Mouse (Mus musculus) embryonic facial prominence, embryonic 12.5 days (tissue): ENCODE data around the gene Palb2. TPM values are rescaled to one million over a fixed set of nuclear protein-coding genes. Genes with fewer than 3 reads are reported as not detected.
A peak's percentile ranks its signal among the peaks of the same experiment; 100 is the strongest.
"Not testable (repeated sequence)": the region's sequence is repeated elsewhere in the genome, so short reads cannot be mapped to it uniquely, and the experiment has no call there.

ENCODE experiments used
- ATAC-seq: fragments of 200-750 bp; cut with Nextera tagmentation; 2 replicates; pipeline ENCODE4 v1.8.0; 2017; ENCODE audit not compliant: insufficient number of reproducible peaks, insufficient read depth, low FRiP score, low TSS enrichment
- H3K27ac ChIP-seq: fragments of 300-500 bp; sonication (generic); 2 replicates; pipeline ENCODE4 v1.5.1; 2016; ENCODE audit warnings: mild to moderate bottlenecking
- H3K27me3 ChIP-seq: fragments of 300-500 bp; sonication (generic); 2 replicates; pipeline ENCODE4 v1.6.1; 2016; ENCODE audit warnings: mild to moderate bottlenecking, moderate library complexity
- H3K36me3 ChIP-seq: fragments of 300-500 bp; sonication (generic); 2 replicates; pipeline ENCODE4 v1.6.1; 2016; ENCODE audit warnings: mild to moderate bottlenecking
- H3K4me1 ChIP-seq: fragments of 300-500 bp; sonication (generic); 2 replicates; pipeline ENCODE4 v1.6.1; 2016
- H3K4me2 ChIP-seq: fragments of 300-500 bp; sonication (generic); replicated peaks from 2 replicates; pipeline ENCODE4 v1.6.1; 2016; ENCODE audit warnings: mild to moderate bottlenecking, moderate library complexity
- H3K4me3 ChIP-seq: fragments of 300-500 bp; sonication (generic); 2 replicates; pipeline ENCODE4 v1.5.1; 2016; ENCODE audit warnings: mild to moderate bottlenecking
- H3K9ac ChIP-seq: fragments of 300-500 bp; sonication (generic); 2 replicates; pipeline ENCODE4 v1.6.1; 2016; ENCODE audit warnings: mild to moderate bottlenecking, moderate library complexity
- H3K9me3 ChIP-seq: fragments of 300-500 bp; sonication (generic); 2 replicates; pipeline ENCODE4 v1.6.1; 2016; ENCODE audit warnings: mild to moderate bottlenecking, moderate library complexity
- WGBS: fragments of 180-500 bp; shearing (Covaris S2); methylation state at CpG from one replicate; pipeline ENCODE4 v1.1.7; 2016; 5-methylcytosine and 5-hydroxymethylcytosine counted together
- polyA plus RNA-seq: library from polyadenylated mRNA; unstranded; fragments of >200 nt; fragmentation: Nextera tagmentation; extraction: Ambion mirVana; gene quantifications from 2 replicates; pipeline ENCODE4 v1.2.1, GENCODE M21; 2016

Palb2 gene
- polyA plus RNA-seq, 1 experiment from 2014 or later = 19.1 TPM

- H3K9ac ChIP-seq = no peak overlapping the region
- no peak overlapping the region for H3K4me3 ChIP-seq
- ATAC-seq = no peak
- no peaks in the 10 kb centered on the region for H3K9me3 ChIP-seq
- H3K4me1 ChIP-seq = peaks cover 6% of the 10 kb centered on the region; the same call in 1 of the 2 replicates
- no peak overlapping the region for H3K4me2 ChIP-seq
- 93% methylated on average over 5 of the region's 5 CpGs for WGBS
- no peaks in the 10 kb centered on the region for H3K27me3 ChIP-seq
- peaks cover 77% of the 10 kb centered on the region for H3K36me3 ChIP-seq
- H3K27ac ChIP-seq = no peak overlapping the region
Measured at GRCm38 (mm10) chr7:122138190-122138589, 5.4 kb upstream of the Palb2 start.

- Histone ChIP-seq H3K27ac (no peak overlapping the region), H3K4me2 (no peak overlapping the region), H3K9me3 (no peaks in the 10 kb centered on the region), H3K4me1 (peaks cover 6% of the 10 kb centered on the region; the same call in 1 of the 2 replicates), H3K4me3 (no peak overlapping the region), H3K9ac (no peak overlapping the region), H3K27me3 (no peaks in the 10 kb centered on the region), H3K36me3 (peaks cover 67% of the 10 kb centered on the region)
- no peak for ATAC-seq
Measured at GRCm38 (mm10) chr7:122137071-122137470, 4.3 kb upstream of the Palb2 start.

GRCm38 (mm10) chr7:122135070-122135469 is 2.3 kb upstream of the Palb2 start:
- Histone ChIP-seq H3K36me3 (peaks cover 53% of the 10 kb centered on the region), H3K4me3 (no peak overlapping the region), H3K9me3 (no peaks in the 10 kb centered on the region), H3K27me3 (no peaks in the 10 kb centered on the region), H3K27ac (no peak overlapping the region), H3K4me2 (no peak overlapping the region), H3K4me1 (peaks cover 6% of the 10 kb centered on the region; the same call in 1 of the 2 replicates), H3K9ac (no peak overlapping the region)
- 71% methylated on average over 10 of the region's 10 CpGs for WGBS
- ATAC-seq = no peak

- peak overlapping the region; percentile 73 for H3K4me2 ChIP-seq
- H3K9me3 ChIP-seq = no peaks in the 10 kb centered on the region
- peak overlapping the region; percentile 62 for H3K4me3 ChIP-seq
- H3K36me3 ChIP-seq = peaks cover 35% of the 10 kb centered on the region
- 21% methylated on average over 8 of the region's 8 CpGs for WGBS
- no peaks in the 10 kb centered on the region for H3K27me3 ChIP-seq
- peak overlapping the region; percentile 70 for H3K9ac ChIP-seq
- peak overlapping the region; percentile 47; the same call in 1 of the 2 replicates for H3K27ac ChIP-seq
- H3K4me1 ChIP-seq = peaks cover 6% of the 10 kb centered on the region; the same call in 1 of the 2 replicates
- ATAC-seq = no peak
Measured at GRCm38 (mm10) chr7:122133338-122133625, 497 bp upstream of the Palb2 start.

GRCm38 (mm10) chr7:122131834-122132233 is 951 bp downstream of the Palb2 start:
- no peaks in the 10 kb centered on the region for H3K27me3 ChIP-seq
- H3K4me1 ChIP-seq = peaks cover 6% of the 10 kb centered on the region; the same call in 1 of the 2 replicates
- peak overlapping the region; percentile 73 for H3K4me2 ChIP-seq
- peak overlapping the region; percentile 62 for H3K4me3 ChIP-seq
- H3K9ac ChIP-seq = peak overlapping the region; percentile 70
- no peaks in the 10 kb centered on the region for H3K9me3 ChIP-seq
- ATAC-seq = no peak
- peaks cover 36% of the 10 kb centered on the region for H3K36me3 ChIP-seq
- no peak overlapping the region for H3K27ac ChIP-seq

GRCm38 (mm10) chr7:122126946-122127345 is 5.8 kb downstream of the Palb2 start:
- no peak for ATAC-seq
- Histone ChIP-seq H3K27me3 (no peaks in the 10 kb centered on the region), H3K36me3 (peaks cover 50% of the 10 kb centered on the region), H3K4me1 (no peaks in the 10 kb centered on the region), H3K9ac (no peak overlapping the region), H3K9me3 (no peaks in the 10 kb centered on the region), H3K4me3 (no peak overlapping the region), H3K4me2 (no peak overlapping the region), H3K27ac (no peak overlapping the region)
- 92% methylated on average over 11 of the region's 11 CpGs for WGBS

- no peak overlapping the region for H3K4me2 ChIP-seq
- no peaks in the 10 kb centered on the region for H3K4me1 ChIP-seq
- ATAC-seq = no peak
- no peaks in the 10 kb centered on the region for H3K27me3 ChIP-seq
- H3K4me3 ChIP-seq = no peak overlapping the region
- WGBS = 76% methylated on average over 8 of the region's 8 CpGs
- no peaks in the 10 kb centered on the region for H3K9me3 ChIP-seq
- peaks cover 61% of the 10 kb centered on the region for H3K36me3 ChIP-seq
- no peak overlapping the region for H3K27ac ChIP-seq
- H3K9ac ChIP-seq = no peak overlapping the region
Measured at GRCm38 (mm10) chr7:122125636-122126035, 7.1 kb downstream of the Palb2 start.

- no peaks in the 10 kb centered on the region for H3K9me3 ChIP-seq
- 87% methylated on average over 4 of the region's 4 CpGs for WGBS
- no peak for ATAC-seq
- no peak overlapping the region for H3K4me2 ChIP-seq
- H3K27ac ChIP-seq = no peak overlapping the region
- no peaks in the 10 kb centered on the region for H3K27me3 ChIP-seq
- H3K36me3 ChIP-seq = peaks cover 72% of the 10 kb centered on the region
- no peak overlapping the region for H3K9ac ChIP-seq
- H3K4me1 ChIP-seq = no peaks in the 10 kb centered on the region
- H3K4me3 ChIP-seq = no peak overlapping the region
Measured at GRCm38 (mm10) chr7:122123518-122123917, 9.3 kb downstream of the Palb2 start.

- Histone ChIP-seq H3K36me3 (peaks cover 20% of the 10 kb centered on the region), H3K4me3 (no peak overlapping the region), H3K9ac (no peak overlapping the region), H3K27ac (no peak overlapping the region), H3K27me3 (no peaks in the 10 kb centered on the region), H3K9me3 (no peaks in the 10 kb centered on the region), H3K4me2 (no peak overlapping the region), H3K4me1 (no peaks in the 10 kb centered on the region)
- WGBS = 93% methylated on average over 6 of the region's 6 CpGs
- ATAC-seq = no peak
Measured at GRCm38 (mm10) chr7:122108206-122108605, 24.6 kb downstream of the Palb2 start.

GRCm38 (mm10) chr7:122101747-122102244 is 31.0 kb downstream of the Palb2 start, which contains the start of gene Ndufab1:
TSS of gene Ndufab1 (minus strand) at chr7:122101886.
- no peaks in the 10 kb centered on the region for H3K27me3 ChIP-seq
- ATAC-seq = peak; percentile 99
- peaks cover 15% of the 10 kb centered on the region for H3K36me3 ChIP-seq
- peak within 1 kb of the TSS; percentile 79 for H3K4me3 ChIP-seq
- H3K9me3 ChIP-seq = no peaks in the 10 kb centered on the region
- WGBS = under 1% methylated on average over 34 of the region's 43 CpGs
- peak within 1 kb of the TSS; percentile 88 for H3K4me2 ChIP-seq
- peaks cover 7% of the 10 kb centered on the region for H3K4me1 ChIP-seq
- H3K27ac ChIP-seq = 0 out of 2 replicates have a peak within 1 kb of the TSS, but pooled peaks have one; percentile 46
- peak within 1 kb of the TSS; percentile 89 for H3K9ac ChIP-seq

- H3K4me2 ChIP-seq = peak overlapping the region; percentile 88
- H3K4me1 ChIP-seq, H3K27me3 ChIP-seq, H3K9me3 ChIP-seq: not testable (repeated sequence)
- 7% methylated on average over 25 of the region's 28 CpGs for WGBS
- ATAC-seq = peak; percentile 65
- 0 out of 2 replicates have a peak overlapping the region, but pooled peaks have one; percentile 46 for H3K27ac ChIP-seq
- H3K9ac ChIP-seq = peak overlapping the region; percentile 89
- peak overlapping the region; percentile 79 for H3K4me3 ChIP-seq
- peaks cover 20% of the 10 kb centered on the region for H3K36me3 ChIP-seq
Measured at GRCm38 (mm10) chr7:122101014-122101746, 31.6 kb downstream of the Palb2 start.

GRCm38 (mm10) chr7:122099222-122099621 is 33.6 kb downstream of the Palb2 start:
- Histone ChIP-seq H3K27me3 (no peaks in the 10 kb centered on the region), H3K36me3 (peaks cover 40% of the 10 kb centered on the region), H3K4me2 (no peak overlapping the region), H3K9ac (no peak overlapping the region), H3K27ac (no peak overlapping the region), H3K4me3 (no peak overlapping the region), H3K9me3 (no peaks in the 10 kb centered on the region), H3K4me1 (peaks cover 7% of the 10 kb centered on the region)
- 72% methylated on average over 4 of the region's 4 CpGs for WGBS
- no peak for ATAC-seq
